Mouse (Mus musculus) midbrain, embryonic 16.5 days (tissue): ENCODE results near the gene Capn11. TPM values are rescaled to one million over a fixed set of nuclear protein-coding genes. Genes with fewer than 3 reads are reported as not detected.

Experiments
- ATAC-seq: fragments of 200-750 bp; cut with Nextera tagmentation; 2 replicates; pipeline ENCODE4 v1.8.0; 2017; ENCODE audit warnings: moderate TSS enrichment
- H3K27ac ChIP-seq: fragments of 300-500 bp; sonication (generic); 2 replicates; pipeline ENCODE4 v1.5.1; 2014; ENCODE audit warnings: mild to moderate bottlenecking, low read length, mixed read lengths
- H3K27me3 ChIP-seq: fragments of 300-500 bp; sonication (generic); 2 replicates; pipeline ENCODE4 v1.6.1; 2014; ENCODE audit warnings: low read depth, low read length, mixed read lengths; ENCODE audit not compliant: control insufficient read depth, insufficient read depth
- H3K36me3 ChIP-seq: fragments of 300-500 bp; sonication (generic); 2 replicates; pipeline ENCODE4 v1.6.1; 2014; ENCODE audit warnings: mild to moderate bottlenecking, low read length, moderate library complexity, mixed read lengths; ENCODE audit not compliant: control insufficient read depth, insufficient read depth
- H3K4me1 ChIP-seq: fragments of 300-500 bp; sonication (generic); 2 replicates; pipeline ENCODE4 v1.6.1; 2014; ENCODE audit warnings: mild to moderate bottlenecking, low read length, mixed read lengths; ENCODE audit not compliant: control insufficient read depth, insufficient read depth
- H3K4me2 ChIP-seq: fragments of 300-500 bp; sonication (generic); 2 replicates; pipeline ENCODE4 v1.6.1; 2014; ENCODE audit warnings: mild to moderate bottlenecking, low read length, mixed read lengths
- H3K4me3 ChIP-seq: fragments of 300-500 bp; sonication (generic); 2 replicates; pipeline ENCODE4 v1.5.1; 2014; ENCODE audit warnings: low read depth, mild to moderate bottlenecking, low read length, moderate library complexity, mixed read lengths
- H3K9ac ChIP-seq: fragments of 300-500 bp; sonication (generic); 2 replicates; pipeline ENCODE4 v1.6.1; 2014; ENCODE audit warnings: low read depth, low read length, mixed read lengths
- H3K9me3 ChIP-seq: fragments of 300-500 bp; sonication (generic); replicated peaks from 2 replicates; pipeline ENCODE4 v1.6.1; 2014; ENCODE audit warnings: mild to moderate bottlenecking, low read length, mixed read lengths; ENCODE audit not compliant: control insufficient read depth, poor library complexity, severe bottlenecking
- WGBS: fragments of 180-500 bp; shearing (Covaris S2); extraction: QIAGEN DNeasy Blood & Tissue Kit; methylation state at CpG from one replicate; pipeline ENCODE4 v1.1.7; 2014; 5-methylcytosine and 5-hydroxymethylcytosine counted together
- polyA plus RNA-seq: library from polyadenylated mRNA; unstranded; fragments of >200 nt; fragmentation: Nextera tagmentation; extraction: Ambion mirVana; gene quantifications from 2 replicates; pipeline ENCODE4 v1.2.1, GENCODE M21; 2015

The Capn11 gene
- polyA plus RNA-seq, 1 experiment from 2014 or later = 0.89 TPM

DNA sequence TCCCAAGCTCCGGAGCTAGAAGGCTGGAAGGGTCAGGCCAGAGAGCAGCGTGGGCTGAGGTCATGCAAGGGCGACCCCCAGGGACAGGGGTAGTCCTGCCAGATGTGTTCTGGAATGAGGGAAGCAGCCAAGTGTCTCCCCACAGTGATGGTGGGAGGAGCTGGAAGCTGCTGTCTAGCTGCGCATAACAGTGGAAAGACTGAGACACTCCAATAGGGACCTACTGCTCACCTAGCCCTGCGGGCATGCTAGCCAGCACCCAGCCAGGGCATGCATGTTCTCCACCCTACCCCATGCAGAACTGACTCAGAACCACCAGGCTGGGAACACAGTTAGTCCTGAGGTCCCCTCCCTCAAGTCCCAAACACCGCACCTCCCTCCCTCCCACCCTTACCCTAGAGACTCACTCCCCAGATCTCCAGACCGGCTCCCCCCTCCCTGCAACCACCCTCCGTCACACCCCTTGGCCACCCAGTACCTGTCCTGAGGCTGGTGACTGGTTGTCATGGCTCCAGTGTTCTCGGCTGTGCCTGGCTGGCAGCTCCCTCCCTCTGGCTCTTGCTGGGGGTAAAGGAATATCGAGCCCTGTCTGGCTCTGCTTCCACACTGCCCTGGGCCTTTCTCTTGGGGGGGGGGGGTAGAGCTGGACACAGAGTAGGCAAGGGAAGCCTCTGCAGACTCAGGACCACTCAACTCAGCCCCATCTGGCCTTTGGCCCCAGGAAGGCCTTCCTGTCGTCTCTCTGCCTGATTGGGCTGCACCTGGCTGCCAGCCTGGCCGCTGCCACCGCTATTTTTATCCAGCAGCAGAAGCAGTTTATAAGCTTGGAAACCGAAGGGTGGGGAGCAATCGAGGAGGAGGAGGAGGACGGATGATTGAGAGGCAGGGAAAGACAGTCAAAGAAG, 67.2 kb downstream of the Capn11 start:
- Histone ChIP-seq H3K4me1 (peaks cover 27% of the 10 kb centered on the region), H3K9ac (0 out of 2 replicates have a peak overlapping the region, but pooled peaks have one; percentile 21), H3K4me2 (0 out of 2 replicates have a peak overlapping the region, but pooled peaks have one; percentile 12)

GRCm38 (mm10) chr17:45590410-45590809, 68.7 kb downstream of the Capn11 start:
- no peak for ATAC-seq
- H3K9me3 ChIP-seq = no peaks in the 10 kb centered on the region
- H3K27ac ChIP-seq = no peak overlapping the region
- H3K36me3 ChIP-seq = no peaks in the 10 kb centered on the region
- peaks cover 22% of the 10 kb centered on the region for H3K4me1 ChIP-seq
- WGBS = 85% methylated on average over 6 of the region's 6 CpGs
- no peak overlapping the region for H3K9ac ChIP-seq
- H3K4me3 ChIP-seq = no peak overlapping the region
- peaks cover 8% of the 10 kb centered on the region for H3K27me3 ChIP-seq
- no peak overlapping the region for H3K4me2 ChIP-seq

More for the DNA sequence above, 67.2 kb downstream of the Capn11 start:
- Histone ChIP-seq H3K27ac (no peak overlapping the region), H3K4me3 (no peak overlapping the region), H3K36me3 (no peaks in the 10 kb centered on the region), H3K27me3 (peaks cover 8% of the 10 kb centered on the region), H3K9me3 (no peaks in the 10 kb centered on the region)
- 57% methylated on average over 16 of the region's 16 CpGs for WGBS
- ATAC-seq = no peak

DNA sequence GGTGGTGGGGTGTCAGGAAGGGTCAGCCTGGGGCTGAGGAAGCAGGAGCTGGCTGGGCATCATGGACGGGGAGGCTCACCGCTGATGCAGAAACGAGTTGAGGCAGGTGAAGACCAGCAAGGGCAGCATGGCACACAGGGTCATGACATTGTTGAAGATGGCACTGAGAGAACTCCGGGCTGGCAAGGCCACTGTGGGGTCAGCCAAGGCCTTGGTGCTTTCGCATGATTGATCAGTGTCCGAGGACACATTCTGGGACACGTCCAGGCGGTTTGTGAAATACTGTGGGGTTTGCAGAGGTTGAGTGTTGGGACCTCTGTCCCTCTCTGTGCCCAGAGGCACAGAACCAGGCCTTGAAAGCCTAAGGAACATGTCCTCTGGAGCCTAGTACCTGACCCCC, 69.3 kb downstream of the Capn11 start:
- H3K9ac ChIP-seq = no peak overlapping the region
- no peak overlapping the region for H3K4me3 ChIP-seq
- no peaks in the 10 kb centered on the region for H3K36me3 ChIP-seq
- H3K4me1 ChIP-seq = peaks cover 22% of the 10 kb centered on the region
- no peak for ATAC-seq
- H3K27me3 ChIP-seq = peaks cover 8% of the 10 kb centered on the region
- no peak overlapping the region for H3K4me2 ChIP-seq
- no peak overlapping the region for H3K27ac ChIP-seq
- WGBS = 87% methylated on average over 8 of the region's 8 CpGs
- H3K9me3 ChIP-seq = no peaks in the 10 kb centered on the region

GRCm38 (mm10) chr17:45589236-45589635, 69.9 kb downstream of the Capn11 start:
- H3K36me3 ChIP-seq = no peaks in the 10 kb centered on the region
- no peak overlapping the region for H3K9ac ChIP-seq
- no peak for ATAC-seq
- H3K4me3 ChIP-seq = no peak overlapping the region
- H3K9me3 ChIP-seq = no peaks in the 10 kb centered on the region
- H3K4me1 ChIP-seq = peaks cover 22% of the 10 kb centered on the region
- WGBS = 96% methylated on average over 7 of the region's 7 CpGs
- H3K4me2 ChIP-seq = no peak overlapping the region
- no peak overlapping the region for H3K27ac ChIP-seq
- peaks cover 7% of the 10 kb centered on the region for H3K27me3 ChIP-seq

DNA sequence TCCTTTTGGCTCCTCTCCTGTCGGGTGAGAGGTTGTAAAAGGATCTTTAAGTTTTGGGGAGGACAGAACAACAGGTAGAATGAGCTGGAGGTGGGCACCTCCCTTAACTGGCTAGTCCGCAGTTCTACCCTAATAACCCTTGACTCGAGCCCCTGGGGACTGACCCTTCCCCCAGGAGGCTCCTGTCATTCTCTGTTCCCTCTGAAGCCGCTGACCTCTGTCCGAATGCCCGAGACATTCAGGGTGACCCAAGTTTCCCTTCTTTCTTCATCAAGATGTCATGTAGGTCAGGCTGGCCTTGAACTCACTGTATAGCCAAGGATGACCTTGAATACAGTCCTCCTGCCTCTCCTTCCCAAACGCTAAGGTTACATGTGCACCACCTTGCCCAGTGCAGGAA, 70.8 kb downstream of the Capn11 start:
- no peaks in the 10 kb centered on the region for H3K36me3 ChIP-seq
- H3K9me3 ChIP-seq = no peaks in the 10 kb centered on the region
- ATAC-seq = no peak
- H3K4me2 ChIP-seq = no peak overlapping the region
- H3K4me1 ChIP-seq = peaks cover 21% of the 10 kb centered on the region
- H3K4me3 ChIP-seq = no peak overlapping the region
- no peak overlapping the region for H3K9ac ChIP-seq
- WGBS = 96% methylated on average over 7 of the region's 7 CpGs
- no peaks in the 10 kb centered on the region for H3K27me3 ChIP-seq
- no peak overlapping the region for H3K27ac ChIP-seq

DNA sequence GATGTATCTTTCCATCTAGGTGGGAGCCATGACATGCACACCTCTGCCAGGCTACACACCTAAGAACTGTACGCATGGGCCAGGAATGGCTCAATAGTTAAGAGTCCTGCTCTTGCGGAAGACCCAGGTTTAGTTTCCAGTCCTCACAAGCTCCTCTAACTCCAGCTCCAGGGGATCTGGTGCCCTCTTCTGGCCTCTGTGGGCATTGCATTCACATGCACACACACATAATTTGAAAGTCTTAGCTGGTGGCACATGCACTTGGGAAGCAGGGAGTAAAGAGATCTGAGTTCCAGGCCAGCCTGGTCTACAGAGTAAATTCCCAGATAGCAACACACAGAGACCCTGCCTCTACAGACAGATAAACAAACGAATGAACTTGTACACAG, 72.7 kb downstream of the Capn11 start:
- Histone ChIP-seq H3K36me3 (no peaks in the 10 kb centered on the region), H3K4me3 (no peak overlapping the region), H3K27ac (no peak overlapping the region), H3K27me3 (no peaks in the 10 kb centered on the region), H3K4me1 (peaks cover 13% of the 10 kb centered on the region), H3K9ac (no peak overlapping the region), H3K9me3 (no peaks in the 10 kb centered on the region), H3K4me2 (no peak overlapping the region)
- WGBS = 98% methylated on average over 3 of the region's 3 CpGs
- ATAC-seq = no peak

DNA sequence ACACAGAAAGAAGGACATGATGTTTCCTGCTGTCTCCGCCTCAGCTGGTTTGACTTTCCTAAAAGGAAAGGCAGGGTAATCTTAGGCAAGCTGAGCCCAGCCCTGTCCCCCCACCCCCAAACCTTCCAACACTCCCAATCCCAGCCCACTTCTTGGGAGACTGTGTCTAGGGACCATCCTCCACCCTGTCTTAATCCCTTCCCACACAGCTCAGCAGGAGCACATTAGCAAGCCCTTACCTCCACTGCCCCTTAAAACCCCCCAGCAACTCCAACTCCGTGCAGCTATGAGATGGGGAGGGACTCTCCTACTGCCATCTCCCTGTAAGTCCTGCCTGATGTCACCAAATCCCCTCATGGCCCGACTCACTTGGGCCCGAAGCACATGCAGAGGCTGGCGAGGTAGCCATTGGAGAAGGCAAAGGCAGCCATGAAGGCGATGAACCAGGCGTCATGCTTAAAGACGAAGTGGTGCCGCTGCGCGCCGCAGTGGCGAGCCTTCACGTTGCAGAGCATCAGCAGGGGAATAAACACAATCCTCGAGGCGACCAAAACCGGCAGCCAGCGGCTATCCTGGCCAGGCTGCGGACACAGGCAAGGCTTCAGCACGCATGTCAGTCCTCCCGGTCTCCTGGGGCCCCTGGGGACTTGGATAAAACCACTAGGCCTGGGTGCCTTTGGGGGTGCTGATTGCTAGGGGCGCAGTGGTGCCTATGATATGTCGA, 73.2 kb downstream of the Capn11 start:
- Histone ChIP-seq H3K9ac (0 out of 2 replicates have a peak overlapping the region, but pooled peaks have one; percentile 31), H3K4me2 (no peak overlapping the region), H3K36me3 (no peaks in the 10 kb centered on the region), H3K27ac (peak overlapping the region; percentile 73; the same call in 1 of the 2 replicates), H3K4me3 (no peak overlapping the region), H3K27me3 (no peaks in the 10 kb centered on the region), H3K4me1 (peaks cover 13% of the 10 kb centered on the region), H3K9me3 (no peaks in the 10 kb centered on the region)
- no peak for ATAC-seq
- 45% methylated on average over 23 of the region's 23 CpGs for WGBS

DNA sequence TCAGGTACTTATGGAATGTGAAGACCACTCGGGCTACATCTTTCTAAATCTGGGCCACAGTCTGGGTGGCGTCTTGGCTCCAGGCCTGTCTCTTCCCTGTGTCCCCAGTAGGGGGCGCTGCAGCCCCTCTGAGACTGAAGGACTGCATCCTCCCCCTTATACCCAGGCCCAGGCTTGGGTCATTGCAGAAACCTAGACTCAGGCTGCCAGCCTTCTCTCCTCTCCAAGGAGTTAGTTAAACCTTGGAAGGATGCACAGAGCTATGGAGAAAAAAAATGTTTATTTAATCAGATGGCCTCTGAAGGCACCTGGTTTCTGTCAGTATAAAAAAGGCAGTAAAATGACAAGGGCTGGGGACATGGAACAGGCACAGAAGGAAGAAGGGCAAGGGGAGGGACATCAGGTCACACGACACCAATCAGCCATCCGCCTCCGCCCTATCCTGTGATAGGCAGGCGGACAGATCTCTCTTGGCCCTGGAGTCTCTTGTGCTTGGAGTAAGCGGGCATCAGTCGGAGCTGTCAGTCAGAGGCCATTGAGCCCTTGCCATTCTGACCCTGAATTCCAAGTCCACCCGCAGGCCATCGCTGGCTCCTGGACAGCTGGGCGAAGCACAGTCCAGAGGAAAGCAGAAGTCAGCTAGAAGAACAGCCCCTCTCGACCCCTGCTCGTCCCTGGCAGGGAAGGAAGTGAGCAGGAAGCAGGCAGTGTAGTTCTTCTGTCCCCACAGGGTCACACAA, 74.0 kb downstream of the Capn11 start:
- H3K27me3 ChIP-seq = no peaks in the 10 kb centered on the region
- 19% methylated on average over 14 of the region's 14 CpGs for WGBS
- no peak overlapping the region for H3K4me2 ChIP-seq
- H3K27ac ChIP-seq = peak overlapping the region; percentile 73
- no peaks in the 10 kb centered on the region for H3K36me3 ChIP-seq
- H3K4me1 ChIP-seq = peaks cover 13% of the 10 kb centered on the region
- no peaks in the 10 kb centered on the region for H3K9me3 ChIP-seq
- ATAC-seq = peak; percentile 61
- H3K9ac ChIP-seq = 0 out of 2 replicates have a peak overlapping the region, but pooled peaks have one; percentile 31
- no peak overlapping the region for H3K4me3 ChIP-seq
